Mouse (Mus musculus): Measurements from ENCODE around the gene Cyp2c65. TPM values are rescaled to one million over a fixed set of nuclear protein-coding genes. Genes with fewer than 3 reads are reported as not detected.

The Cyp2c65 gene
- polyA plus RNA-seq (2014; fragmentation: Illumina TruSeq; extraction: RNeasy Lipid Tissue Mini Kit (QIAGEN cat#74804)): not detected

GRCm38 (mm10) chr19:39060719-39061118 lies at the start of gene Cyp2c65:
TSS of gene Cyp2c65 (plus strand) at chr19:39061015.

DNA sequence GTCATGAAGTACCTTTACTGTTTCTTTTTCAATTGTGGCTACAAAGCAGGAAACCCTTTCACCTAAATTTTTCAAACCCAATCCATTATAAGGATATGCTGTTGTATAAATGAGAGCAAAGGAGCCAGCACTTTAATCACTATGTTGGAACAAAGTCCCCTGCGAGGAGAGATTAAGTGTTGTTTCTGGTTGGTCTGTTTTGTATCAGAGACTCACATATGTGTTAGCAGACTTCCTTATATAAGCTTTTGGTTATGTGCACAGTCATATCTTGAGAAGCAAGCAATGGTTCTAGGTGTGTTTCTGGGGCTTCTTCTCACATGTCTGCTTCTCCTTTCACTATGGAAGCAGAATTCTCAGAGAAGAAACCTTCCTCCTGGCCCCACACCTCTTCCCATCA lies 52.8 kb downstream of the Cyp2c65 start, which contains the start of gene Cyp2c66:
Cyp2c66 (plus strand) TSS at position 255 of the 400 bp plus-strand sequence.

Other genes with a start within 250 kb of the Cyp2c65 start
- 28.3 TPM for gene Noc3l, start 241.8 kb upstream of the Cyp2c65 start, polyA plus RNA-seq (2014; fragmentation: Illumina TruSeq; extraction: RNeasy Lipid Tissue Mini Kit (QIAGEN cat#74804))
- 41.4 TPM for gene Tbc1d12, start 224.4 kb upstream of the Cyp2c65 start, polyA plus RNA-seq (2014; fragmentation: Illumina TruSeq; extraction: RNeasy Lipid Tissue Mini Kit (QIAGEN cat#74804))
- gene Hells, start 130.1 kb upstream of the Cyp2c65 start, polyA plus RNA-seq (2014; fragmentation: Illumina TruSeq; extraction: RNeasy Lipid Tissue Mini Kit (QIAGEN cat#74804)): 124 TPM
- gene Cyp2c55, start 54.0 kb upstream of the Cyp2c65 start, polyA plus RNA-seq (2014; fragmentation: Illumina TruSeq; extraction: RNeasy Lipid Tissue Mini Kit (QIAGEN cat#74804)): not detected
- not detected for gene Cyp2c66, start 52.9 kb downstream of the Cyp2c65 start, polyA plus RNA-seq (2014; fragmentation: Illumina TruSeq; extraction: RNeasy Lipid Tissue Mini Kit (QIAGEN cat#74804))
- gene Cyp2c29, start 208.4 kb downstream of the Cyp2c65 start, polyA plus RNA-seq (2014; fragmentation: Illumina TruSeq; extraction: RNeasy Lipid Tissue Mini Kit (QIAGEN cat#74804)): 0.88 TPM

Data from ovary, adult 10 weeks (tissue).